Mouse (Mus musculus) inflammation-experienced regulatory T-cells, adult 6 months (primary cell): ENCODE results near the gene Arid1b. TPM values are rescaled to one million over a fixed set of nuclear protein-coding genes. Genes with fewer than 3 reads are reported as not detected.

Experiments
- ATAC-seq: one replicate; pipeline ENCODE4 v1.8.0; 2017
- polyA plus RNA-seq, 3 experiments: library from polyadenylated mRNA; unstranded; fragments of 100-300 nt; shearing (Covaris generic); gene quantifications; one replicate each; pipeline ENCODE4 v1.2.1; 2017

The Arid1b gene
- polyA plus RNA-seq, 3 experiments from 2014 or later, result 11.1 to 14.1 (median 12.2) TPM

GRCm38 (mm10) chr17:5194157-5194916 is 200.2 kb downstream of the Arid1b start:
- no peak for ATAC-seq

- ATAC-seq, result peak; percentile 94
Measured at GRCm38 (mm10) chr17:5195397-5195796, 201.3 kb downstream of the Arid1b start.

DNA sequence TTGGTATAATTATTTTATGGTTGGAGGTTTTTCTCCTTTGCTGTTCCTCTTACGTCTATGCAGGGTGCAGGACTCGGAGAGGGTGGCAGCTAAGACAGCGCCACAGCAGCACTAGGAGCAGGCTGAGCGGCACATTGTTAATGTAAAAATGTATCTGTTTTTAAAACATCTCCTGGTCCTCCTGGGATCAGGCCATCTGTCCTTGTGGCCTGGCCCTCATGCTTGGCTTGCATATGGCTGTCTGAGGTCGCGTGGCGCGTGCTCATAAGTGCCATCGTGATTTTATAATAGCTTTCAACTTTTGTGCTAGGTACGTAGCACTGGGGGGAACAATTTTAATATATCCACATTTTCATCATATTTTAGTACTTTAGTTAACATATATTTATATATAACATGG is 201.9 kb downstream of the Arid1b start:
- no peak for ATAC-seq

DNA sequence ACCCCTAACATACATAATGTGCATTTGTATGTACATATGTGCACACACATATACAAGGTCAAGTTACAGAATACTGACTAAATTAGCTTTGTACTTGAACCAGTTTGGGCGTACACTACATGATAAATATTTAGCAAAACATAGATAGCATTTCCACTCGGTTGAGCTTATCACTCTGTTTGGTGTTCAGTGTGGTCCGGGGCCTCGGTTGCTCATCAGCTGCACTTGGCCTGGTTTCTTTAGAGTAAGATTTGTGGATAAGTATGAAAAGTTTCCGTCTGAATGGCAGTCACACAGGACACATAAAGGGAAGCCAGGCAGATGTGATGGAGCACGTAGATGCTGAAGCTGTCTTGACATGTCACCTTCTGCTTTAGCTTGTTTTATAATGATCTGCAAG is 202.4 kb downstream of the Arid1b start:
- no peak for ATAC-seq

DNA sequence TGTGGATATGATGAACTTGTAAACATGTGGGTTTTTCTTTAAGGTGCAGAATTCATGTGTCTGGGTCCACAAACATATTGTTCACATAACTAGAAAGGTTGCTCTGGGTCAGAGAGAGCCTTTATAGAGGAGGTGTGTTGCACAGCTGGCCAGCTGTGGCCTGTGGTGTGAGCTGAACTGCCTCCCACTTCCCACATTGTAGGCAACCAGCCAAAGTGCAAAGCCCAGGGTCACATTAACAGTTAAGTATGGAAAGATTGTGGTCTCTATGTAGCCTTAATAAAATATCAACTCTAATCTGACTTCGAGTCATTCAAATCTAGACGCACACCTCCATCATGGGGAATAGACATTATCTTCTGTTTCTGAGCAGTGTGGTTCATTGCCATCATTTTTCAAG is 203.0 kb downstream of the Arid1b start:
- ATAC-seq, result no peak

DNA sequence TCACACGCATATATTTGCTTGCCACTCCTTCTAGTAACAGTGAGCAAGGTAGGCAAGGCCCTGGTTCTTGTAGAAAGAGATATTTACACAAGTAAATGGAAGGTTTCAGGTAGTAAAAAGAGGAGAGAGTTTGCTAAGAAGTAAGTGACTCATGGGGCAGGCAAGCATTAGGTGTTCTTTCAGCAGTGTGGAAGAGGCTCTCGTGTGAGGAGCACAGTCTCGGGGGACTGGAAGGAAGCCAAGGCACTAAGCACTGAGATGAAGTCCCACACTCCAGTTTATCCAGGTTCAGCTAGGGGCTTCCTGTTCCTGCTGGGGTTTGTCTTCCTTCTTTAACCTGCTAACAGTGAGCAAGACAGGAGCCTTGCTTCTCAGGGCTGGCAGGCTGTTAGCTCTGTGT is 203.6 kb downstream of the Arid1b start:
- no peak for ATAC-seq

GRCm38 (mm10) chr17:5198252-5198651 is 204.1 kb downstream of the Arid1b start:
- ATAC-seq, result no peak

GRCm38 (mm10) chr17:5198811-5199210 is 204.7 kb downstream of the Arid1b start:
- ATAC-seq, result no peak

GRCm38 (mm10) chr17:5200638-5201037 is 206.5 kb downstream of the Arid1b start:
- no peak for ATAC-seq

DNA sequence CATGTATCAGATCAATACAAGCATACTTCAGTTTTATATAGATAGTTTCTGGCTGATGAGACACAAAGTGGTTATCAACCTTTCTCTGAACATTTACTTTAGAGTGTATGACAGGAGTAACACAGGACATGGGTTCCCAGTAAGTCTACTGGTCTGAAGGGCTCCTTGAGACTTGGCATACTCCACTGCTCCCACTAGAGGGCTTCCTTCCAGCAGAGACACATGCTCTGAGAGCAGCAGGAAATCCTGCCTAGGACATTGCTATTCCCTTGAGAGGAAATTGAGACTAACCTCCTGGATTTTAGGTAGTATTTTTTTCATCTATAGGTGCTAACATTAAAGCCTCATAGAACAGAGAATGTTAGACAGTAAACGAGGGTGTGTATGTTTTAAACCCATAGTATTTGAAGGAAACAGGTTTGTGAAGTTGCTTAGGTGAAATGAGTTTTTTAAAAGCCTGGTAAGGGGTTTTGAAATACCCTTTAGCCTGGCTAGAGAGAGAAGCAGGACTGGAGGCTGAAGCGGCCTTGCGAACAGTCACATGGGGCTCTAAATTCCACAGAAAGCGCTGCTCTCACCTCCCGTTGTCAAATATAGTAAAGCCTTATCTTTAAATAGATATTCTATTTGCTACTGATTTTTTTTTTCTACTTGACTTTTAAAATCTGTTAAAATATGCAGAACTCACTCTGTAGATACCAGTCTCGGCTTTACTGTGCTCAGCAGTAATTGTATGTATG is 207.9 kb downstream of the Arid1b start:
- peak; percentile 90 for ATAC-seq

DNA sequence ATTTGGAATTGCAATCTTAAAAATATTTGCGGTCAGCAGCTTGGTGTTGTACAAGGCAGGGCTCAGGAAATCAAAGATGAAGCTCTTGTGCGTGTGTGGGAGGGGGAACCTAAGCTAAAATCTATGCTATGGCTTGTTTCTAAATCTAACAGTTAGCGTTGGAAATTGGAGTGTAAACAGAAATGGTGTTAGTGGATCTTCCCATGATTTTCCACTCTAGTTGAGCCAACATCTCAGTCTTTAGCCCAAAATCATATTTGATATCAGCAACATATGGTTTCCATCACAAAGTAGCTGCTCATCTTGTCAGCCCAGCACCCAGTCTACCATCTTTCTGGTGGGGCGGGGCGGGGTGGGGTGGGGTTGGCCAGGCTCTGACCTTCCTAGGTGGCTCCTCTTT is 208.6 kb downstream of the Arid1b start:
- no peak for ATAC-seq

DNA sequence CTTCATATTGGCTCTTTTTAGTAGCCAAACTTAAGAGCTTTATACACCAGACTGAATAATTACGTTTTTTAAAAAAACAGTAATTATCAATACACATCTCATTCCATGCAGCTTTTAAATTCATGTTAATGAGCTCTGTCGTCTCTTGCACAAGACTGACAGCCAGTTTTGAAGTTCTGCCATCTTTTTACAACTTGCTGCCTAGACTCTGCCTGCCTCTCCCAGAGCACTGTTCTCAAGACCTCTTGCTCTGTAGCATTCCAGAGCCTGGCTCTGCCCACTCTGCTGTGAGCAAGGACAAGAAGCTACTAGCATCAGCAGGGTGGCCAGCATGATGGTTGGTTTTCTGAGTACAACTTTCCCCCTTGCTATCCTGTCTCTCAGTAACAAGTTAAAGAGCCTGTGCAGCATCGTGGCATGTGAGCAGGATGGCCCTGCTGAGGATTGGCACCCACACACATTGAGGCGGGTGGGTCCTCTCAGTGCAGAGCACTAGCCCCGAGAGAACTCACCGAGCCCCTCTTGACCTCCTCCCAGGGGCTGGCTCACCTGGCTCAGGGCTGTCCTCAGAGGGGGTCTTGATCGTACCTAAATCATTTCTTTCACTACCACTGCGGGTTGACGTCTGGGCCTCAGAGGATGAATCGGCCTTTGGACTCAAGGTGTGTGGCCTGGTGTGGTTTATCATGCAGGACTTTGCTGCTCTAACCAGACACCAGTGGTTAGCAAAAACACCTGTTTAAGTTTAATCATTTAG is 209.4 kb downstream of the Arid1b start:
- ATAC-seq, result no peak

- no peak for ATAC-seq
Measured at GRCm38 (mm10) chr17:5204103-5204665, 210.1 kb downstream of the Arid1b start.

GRCm38 (mm10) chr17:5205163-5205581 is 211.0 kb downstream of the Arid1b start:
- ATAC-seq, result no peak

DNA sequence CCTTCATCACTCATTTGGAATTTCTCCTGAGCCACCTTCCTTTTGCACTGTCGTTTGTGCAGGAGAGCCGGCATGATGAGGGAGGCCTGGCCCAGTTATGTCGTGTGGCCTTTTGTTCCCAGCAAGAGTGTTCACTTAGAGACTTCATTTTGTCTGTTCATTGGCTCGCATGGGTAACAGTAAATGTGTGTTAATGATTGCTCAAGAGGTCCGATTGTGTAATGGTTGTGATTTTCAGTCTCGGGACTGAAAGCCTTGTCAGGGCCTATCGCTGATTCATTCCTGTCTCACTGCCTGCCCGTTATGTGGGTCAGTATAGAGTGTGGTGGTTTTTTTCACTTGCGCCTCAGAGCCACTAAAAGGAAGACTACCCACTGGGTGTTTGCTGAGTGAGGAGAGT is 212.6 kb downstream of the Arid1b start:
- no peak for ATAC-seq

DNA sequence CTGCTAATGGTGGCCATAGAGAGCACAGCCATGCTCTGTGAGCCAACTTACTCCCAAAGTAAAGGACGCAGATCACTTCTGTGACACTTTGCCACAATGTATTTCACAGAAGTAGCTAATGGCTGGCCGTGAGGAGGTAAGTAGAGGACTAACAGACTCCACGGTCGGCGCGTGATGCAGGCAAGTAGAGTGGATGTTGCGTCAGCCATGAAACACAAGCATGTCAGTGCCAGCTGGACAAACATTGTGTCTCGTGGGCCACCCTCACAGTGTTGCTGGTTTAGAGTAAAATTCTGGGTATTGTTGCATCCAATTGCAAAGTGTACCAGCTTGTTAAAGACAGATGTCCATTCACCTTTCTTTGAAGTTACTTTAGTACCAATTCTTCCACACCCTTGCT is 213.7 kb downstream of the Arid1b start:
- ATAC-seq, result no peak

- peak; percentile 63 for ATAC-seq
Measured at GRCm38 (mm10) chr17:5208362-5208761, 214.2 kb downstream of the Arid1b start.

- no peak for ATAC-seq
Measured at GRCm38 (mm10) chr17:5209076-5209475, 214.9 kb downstream of the Arid1b start.

GRCm38 (mm10) chr17:5210101-5210727 is 216.1 kb downstream of the Arid1b start:
- ATAC-seq, result no peak

DNA sequence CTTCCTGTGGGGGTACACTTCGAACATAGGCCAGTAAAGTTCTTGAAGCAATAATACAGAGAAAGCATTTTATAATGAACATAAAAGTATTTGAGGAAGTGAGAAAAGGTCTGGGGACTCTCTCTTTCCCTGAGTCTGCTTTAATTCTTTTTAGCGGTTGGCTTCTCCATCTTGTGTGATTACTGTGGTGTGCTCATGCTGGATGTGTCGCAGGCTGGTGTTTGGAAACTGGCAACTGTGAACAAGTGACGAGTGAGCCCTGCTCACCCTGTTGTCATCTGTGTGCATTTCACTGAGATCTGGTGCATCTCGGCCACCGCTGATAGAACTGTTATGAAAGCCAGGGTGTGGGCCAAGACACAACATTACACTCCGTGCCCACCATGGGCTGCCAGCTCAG is 216.8 kb downstream of the Arid1b start:
- no peak for ATAC-seq

DNA sequence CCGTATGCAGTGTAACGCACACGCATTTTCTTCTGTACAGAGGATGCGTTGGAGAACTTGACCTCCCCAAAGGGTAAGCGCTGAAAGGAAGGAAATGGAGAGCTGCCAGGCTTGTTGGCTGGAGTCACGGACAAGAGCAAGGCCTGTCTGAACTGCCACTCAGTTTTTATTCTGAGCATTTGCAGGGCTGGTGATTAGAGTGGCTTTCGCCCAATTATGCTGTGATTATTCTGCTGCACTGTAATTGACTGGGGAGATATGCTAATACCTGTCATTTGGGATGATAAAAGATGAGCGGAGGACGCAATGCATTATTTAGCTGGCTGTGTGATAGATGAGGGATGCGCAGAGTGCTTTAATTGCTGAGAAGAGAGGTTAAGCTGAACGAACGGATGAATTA is 218.0 kb downstream of the Arid1b start:
- no peak for ATAC-seq

DNA sequence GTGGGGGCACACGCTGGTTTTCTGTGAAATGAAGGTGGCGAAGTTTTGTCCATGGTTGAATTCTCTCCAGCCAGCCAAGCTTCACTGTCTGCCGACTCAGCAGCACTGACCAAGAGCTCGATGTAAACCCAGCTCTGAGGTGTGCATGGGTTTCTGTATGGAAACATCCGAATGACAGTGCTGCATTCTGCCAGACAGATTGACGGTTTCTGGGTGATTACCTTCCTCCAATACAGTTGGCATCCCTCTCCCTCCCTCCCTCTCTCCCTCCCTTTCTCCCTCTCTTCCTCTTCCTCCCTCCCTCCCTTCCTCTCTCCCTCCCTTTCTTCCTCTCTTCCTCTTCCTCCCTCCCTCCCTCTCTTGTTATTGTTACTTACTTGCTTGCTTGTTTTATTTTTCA is 219.3 kb downstream of the Arid1b start:
- ATAC-seq, result no peak

DNA sequence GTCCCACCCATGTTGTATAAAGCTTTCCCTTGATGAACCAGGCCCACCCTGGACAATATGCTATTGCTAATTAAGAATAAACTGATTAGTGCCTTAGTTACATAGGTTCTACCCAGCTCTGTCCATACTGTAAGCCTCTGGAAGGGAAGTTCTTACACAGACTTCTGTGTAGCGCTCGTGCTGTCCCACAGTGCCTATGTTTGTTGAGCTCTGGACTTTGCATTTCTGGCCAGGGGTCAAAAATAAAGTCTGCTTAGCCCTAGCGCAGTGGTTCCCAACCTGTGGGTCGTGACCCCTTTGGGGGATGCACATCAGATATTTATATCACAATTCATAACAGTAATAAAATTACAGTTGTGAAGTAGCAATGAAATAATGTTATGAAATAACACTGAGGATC is 221.2 kb downstream of the Arid1b start:
- ATAC-seq, result no peak
